Mouse (Mus musculus): ENCODE results near the gene Ccdc69. TPM values are rescaled to one million over a fixed set of nuclear protein-coding genes. Genes with fewer than 3 reads are reported as not detected.

The Ccdc69 gene
- polyA plus RNA-seq, 1 experiment from 2014 or later = 0.39 TPM

GRCm38 (mm10) chr11:55066921-55067320, 11.0 kb downstream of the Ccdc69 start:
- Histone ChIP-seq H3K9me3 (replicated peaks) (no peaks in the 10 kb centered on the region), H3K27ac (replicated peaks) (no peak overlapping the region), H3K36me3 (no peaks in the 10 kb centered on the region), H3K4me1 (peaks cover 9% of the 10 kb centered on the region; the same call in 1 of the 2 replicates), H3K27me3 (ENCODE audit: low read depth, poor library complexity, severe bottlenecking) (no peaks in the 10 kb centered on the region), H3K4me3 (no peak overlapping the region)
- 70% methylated on average over 4 of the region's 4 CpGs for WGBS
- DNase-seq (ENCODE audit: low spot score) = no peak

- Histone ChIP-seq H3K27ac (replicated peaks) (no peak overlapping the region), H3K27me3 (ENCODE audit: low read depth, poor library complexity, severe bottlenecking) (no peaks in the 10 kb centered on the region), H3K9me3 (replicated peaks) (no peaks in the 10 kb centered on the region), H3K4me3 (no peak overlapping the region), H3K4me1 (peaks cover 5% of the 10 kb centered on the region; the same call in 1 of the 2 replicates), H3K36me3 (no peaks in the 10 kb centered on the region)
- DNase-seq (ENCODE audit: low spot score) = no peak
- WGBS = 79% methylated on average over 5 of the region's 5 CpGs
Observed at GRCm38 (mm10) chr11:55062856-55063255, 15.1 kb downstream of the Ccdc69 start.

GRCm38 (mm10) chr11:55060802-55061201, 17.1 kb downstream of the Ccdc69 start:
- no peak for DNase-seq (ENCODE audit: low spot score)
- H3K27me3 ChIP-seq (ENCODE audit: low read depth, poor library complexity, severe bottlenecking) = no peaks in the 10 kb centered on the region
- no peak overlapping the region for H3K4me3 ChIP-seq
- H3K4me1 ChIP-seq = no peaks in the 10 kb centered on the region
- no peaks in the 10 kb centered on the region for H3K9me3 ChIP-seq (replicated peaks)
- H3K36me3 ChIP-seq = no peaks in the 10 kb centered on the region
- no peak overlapping the region for H3K27ac ChIP-seq (replicated peaks)
- 94% methylated on average over 5 of the region's 5 CpGs for WGBS

GRCm38 (mm10) chr11:55057511-55057910, 20.4 kb downstream of the Ccdc69 start:
- no peaks in the 10 kb centered on the region for H3K4me1 ChIP-seq
- no peaks in the 10 kb centered on the region for H3K27me3 ChIP-seq (ENCODE audit: low read depth, poor library complexity, severe bottlenecking)
- DNase-seq (ENCODE audit: low spot score) = no peak
- H3K27ac ChIP-seq (replicated peaks) = no peak overlapping the region
- 82% methylated on average over 3 of the region's 3 CpGs for WGBS
- H3K9me3 ChIP-seq (replicated peaks) = no peaks in the 10 kb centered on the region
- H3K36me3 ChIP-seq = no peaks in the 10 kb centered on the region
- no peak overlapping the region for H3K4me3 ChIP-seq

GRCm38 (mm10) chr11:55050837-55051510, 27.0 kb downstream of the Ccdc69 start:
- Histone ChIP-seq H3K36me3 (no peaks in the 10 kb centered on the region), H3K27ac (replicated peaks) (no peak overlapping the region), H3K9me3 (replicated peaks) (no peaks in the 10 kb centered on the region), H3K4me1 (no peaks in the 10 kb centered on the region), H3K27me3 (ENCODE audit: low read depth, poor library complexity, severe bottlenecking) (no peaks in the 10 kb centered on the region), H3K4me3 (no peak overlapping the region)
- no peak for DNase-seq (ENCODE audit: low spot score)
- WGBS = 82% methylated on average over 7 of the region's 7 CpGs

GRCm38 (mm10) chr11:55046600-55046999, 31.3 kb downstream of the Ccdc69 start:
- Histone ChIP-seq H3K4me3 (no peak overlapping the region), H3K27ac (replicated peaks) (no peak overlapping the region), H3K4me1 (no peaks in the 10 kb centered on the region), H3K36me3 (no peaks in the 10 kb centered on the region), H3K27me3 (ENCODE audit: low read depth, poor library complexity, severe bottlenecking) (no peaks in the 10 kb centered on the region), H3K9me3 (replicated peaks) (no peaks in the 10 kb centered on the region)
- 57% methylated on average over 5 of the region's 5 CpGs for WGBS
- no peak for DNase-seq (ENCODE audit: low spot score)

- no peak for DNase-seq (ENCODE audit: low spot score)
- H3K4me1 ChIP-seq = peaks cover 7% of the 10 kb centered on the region
- no peaks in the 10 kb centered on the region for H3K36me3 ChIP-seq
- 76% methylated on average over 4 of the region's 4 CpGs for WGBS
- no peak overlapping the region for H3K4me3 ChIP-seq
- no peaks in the 10 kb centered on the region for H3K9me3 ChIP-seq (replicated peaks)
- H3K27ac ChIP-seq (replicated peaks) = no peak overlapping the region
- H3K27me3 ChIP-seq (ENCODE audit: low read depth, poor library complexity, severe bottlenecking) = no peaks in the 10 kb centered on the region
Observed at GRCm38 (mm10) chr11:55041348-55041747, 36.6 kb downstream of the Ccdc69 start.

GRCm38 (mm10) chr11:55039591-55039990, 38.3 kb downstream of the Ccdc69 start:
- H3K4me3 ChIP-seq = no peak overlapping the region
- no peaks in the 10 kb centered on the region for H3K36me3 ChIP-seq
- no peaks in the 10 kb centered on the region for H3K9me3 ChIP-seq (replicated peaks)
- 12% methylated on average over 9 of the region's 9 CpGs for WGBS
- peak; percentile 67 for DNase-seq (ENCODE audit: low spot score)
- H3K27me3 ChIP-seq (ENCODE audit: low read depth, poor library complexity, severe bottlenecking) = peaks cover 16% of the 10 kb centered on the region
- H3K4me1 ChIP-seq = peaks cover 7% of the 10 kb centered on the region
- H3K27ac ChIP-seq (replicated peaks) = no peak overlapping the region

- 36% methylated on average over 3 of the region's 3 CpGs for WGBS
- Histone ChIP-seq H3K27ac (replicated peaks) (no peak overlapping the region), H3K4me3 (no peak overlapping the region), H3K27me3 (ENCODE audit: low read depth, poor library complexity, severe bottlenecking) (peaks cover 44% of the 10 kb centered on the region), H3K9me3 (replicated peaks) (no peaks in the 10 kb centered on the region), H3K36me3 (no peaks in the 10 kb centered on the region), H3K4me1 (peaks cover 32% of the 10 kb centered on the region)
- DNase-seq (ENCODE audit: low spot score) = no peak
Observed at GRCm38 (mm10) chr11:55036601-55037000, 41.3 kb downstream of the Ccdc69 start.

GRCm38 (mm10) chr11:55033040-55033660, 44.8 kb downstream of the Ccdc69 start, which contains the start of gene Anxa6:
Gene Anxa6, minus strand, starts transcription at chr11:55033445.
- Histone ChIP-seq H3K27me3 (ENCODE audit: low read depth, poor library complexity, severe bottlenecking) (peaks cover 50% of the 10 kb centered on the region), H3K4me3 (peak within 1 kb of the TSS; percentile 67), H3K27ac (replicated peaks) (peak within 1 kb of the TSS; percentile 75), H3K36me3 (no peaks in the 10 kb centered on the region), H3K9me3 (replicated peaks) (no peaks in the 10 kb centered on the region), H3K4me1 (peaks cover 36% of the 10 kb centered on the region)
- under 1% methylated on average over 41 of the region's 41 CpGs for WGBS
- peak; percentile 77 for DNase-seq (ENCODE audit: low spot score)

- DNase-seq (ENCODE audit: low spot score) = no peak
- H3K27me3 ChIP-seq (ENCODE audit: low read depth, poor library complexity, severe bottlenecking) = peaks cover 50% of the 10 kb centered on the region
- H3K9me3 ChIP-seq (replicated peaks) = no peaks in the 10 kb centered on the region
- no peaks in the 10 kb centered on the region for H3K36me3 ChIP-seq
- peaks cover 36% of the 10 kb centered on the region for H3K4me1 ChIP-seq
- WGBS = 33% methylated on average over 5 of the region's 5 CpGs
- peak overlapping the region; percentile 63 for H3K27ac ChIP-seq (replicated peaks)
- H3K4me3 ChIP-seq = peak overlapping the region; percentile 67
Observed at GRCm38 (mm10) chr11:55032286-55032685, 45.6 kb downstream of the Ccdc69 start.

- DNase-seq (ENCODE audit: low spot score) = peak; percentile 17
Observed at GRCm38 (mm10) chr11:55031991-55032280, 46.0 kb downstream of the Ccdc69 start.

GRCm38 (mm10) chr11:55031211-55031990, 46.5 kb downstream of the Ccdc69 start:
- H3K4me3 ChIP-seq = peak overlapping the region; percentile 67; the same call in 1 of the 2 replicates
- peaks cover 32% of the 10 kb centered on the region for H3K4me1 ChIP-seq
- peak overlapping the region; percentile 63 for H3K27ac ChIP-seq (replicated peaks)
- H3K9me3 ChIP-seq (replicated peaks) = no peaks in the 10 kb centered on the region
- 56% methylated on average over 10 of the region's 10 CpGs for WGBS
- no peak for DNase-seq (ENCODE audit: low spot score)
- H3K36me3 ChIP-seq = no peaks in the 10 kb centered on the region
- peaks cover 50% of the 10 kb centered on the region for H3K27me3 ChIP-seq (ENCODE audit: low read depth, poor library complexity, severe bottlenecking)

More at GRCm38 (mm10) chr11:55031991-55032280, 46.0 kb downstream of the Ccdc69 start:
- Histone ChIP-seq H3K4me3 (peak overlapping the region; percentile 67; the same call in 1 of the 2 replicates), H3K9me3 (replicated peaks) (no peaks in the 10 kb centered on the region), H3K27me3 (ENCODE audit: low read depth, poor library complexity, severe bottlenecking) (peaks cover 50% of the 10 kb centered on the region), H3K27ac (replicated peaks) (peak overlapping the region; percentile 63), H3K4me1 (peaks cover 32% of the 10 kb centered on the region), H3K36me3 (no peaks in the 10 kb centered on the region)
- WGBS = 38% methylated on average over 1 of the region's 4 CpGs

All from midbrain, embryonic 10.5 days (tissue).